Mouse (Mus musculus) MEL (cell line): Measurements from ENCODE around the gene Stkld1. TPM values are rescaled to one million over a fixed set of nuclear protein-coding genes. Genes with fewer than 3 reads are reported as not detected.
A peak's percentile ranks its signal among the peaks of the same experiment; 100 is the strongest.

ENCODE experiments used
- DNase-seq: peaks from one replicate; pipeline ENCODE4 v3.0.0; 2011; ENCODE audit warnings: low read depth, low spot score
- H3K27ac ChIP-seq: 2 replicates; pipeline ENCODE4 v1.5.1; 2012; ENCODE audit warnings: low read depth, mild to moderate bottlenecking, control low read depth, low read length, moderate library complexity; ENCODE audit not compliant: control insufficient read depth
- H3K27me3 ChIP-seq, 2 experiments: fragments of 150-350 bp in 1 of 2; sonication (generic) in 1 of 2; 2 replicates each; pipeline ENCODE4 v1.6.1; 2012; ENCODE audit warnings: low read length in 2 of 2, mild to moderate bottlenecking in 2 of 2, improper control_type of control experiment in 1 of 2, moderate library complexity in 1 of 2; ENCODE audit not compliant: insufficient read depth in 2 of 2, control insufficient read depth in 1 of 2
- H3K36me3 ChIP-seq, 2 experiments: 2 replicates each; pipeline ENCODE4 v1.6.1; 2012 to 2014; ENCODE audit warnings: low read length in 2 of 2, improper control_type of control experiment in 1 of 2, inconsistent platforms in 1 of 2, mild to moderate bottlenecking in 1 of 2; ENCODE audit not compliant: insufficient read depth in 2 of 2, control insufficient read depth in 1 of 2
- H3K4me1 ChIP-seq, 2 experiments: fragments of 150-350 bp in 1 of 2; sonication (generic) in 1 of 2; 2 replicates each; pipeline ENCODE4 v1.6.1; 2012; ENCODE audit warnings: low read length in 2 of 2, improper control_type of control experiment in 1 of 2, mild to moderate bottlenecking in 1 of 2; ENCODE audit not compliant: insufficient read depth in 2 of 2, control insufficient read depth in 1 of 2
- H3K4me3 ChIP-seq, 2 experiments: fragments of 150-350 bp in 1 of 2; sonication (generic) in 1 of 2; 2 replicates each; pipeline ENCODE4 v1.5.1; 2012; ENCODE audit warnings: low read depth in 2 of 2, low read length in 2 of 2, mild to moderate bottlenecking in 2 of 2, moderate library complexity in 2 of 2, control low read depth in 1 of 2, improper control_type of control experiment in 1 of 2; ENCODE audit not compliant: control insufficient read depth in 1 of 2, insufficient read depth in 1 of 2
- H3K79me2 ChIP-seq: 2 replicates; pipeline ENCODE4 v1.6.1; 2012; ENCODE audit warnings: mild to moderate bottlenecking, low read length, moderate library complexity; ENCODE audit not compliant: control insufficient read depth, poor library complexity, insufficient read depth
- H3K9ac ChIP-seq: 2 replicates; pipeline ENCODE4 v1.6.1; 2012; ENCODE audit warnings: low read depth, mild to moderate bottlenecking, control low read depth, low read length, moderate library complexity; ENCODE audit not compliant: control insufficient read depth, poor library complexity, severe bottlenecking
- H3K9me3 ChIP-seq: fragments of 150-350 bp; sonication (generic); replicated peaks from 2 replicates; pipeline ENCODE4 v1.6.1; 2012; ENCODE audit warnings: mild to moderate bottlenecking, low read length, improper control_type of control experiment, moderate library complexity; ENCODE audit not compliant: insufficient read depth
- BHLHE40 ChIP-seq: IDR thresholded peaks from 2 replicates; pipeline ENCODE4 v1.6.1; 2012; ENCODE audit warnings: low read depth, mild to moderate bottlenecking, inconsistent platforms, low read length, improper control_type of control experiment, borderline replicate concordance
- E2F4 ChIP-seq: IDR thresholded peaks from 2 replicates; pipeline ENCODE4 v1.6.1; 2011; ENCODE audit warnings: low read depth, low read length, improper control_type of control experiment, borderline replicate concordance
- GABPA ChIP-seq: IDR thresholded peaks from 2 replicates; pipeline ENCODE4 v1.6.1; 2012; ENCODE audit warnings: low read depth, mild to moderate bottlenecking, inconsistent platforms, low read length, improper control_type of control experiment, moderate library complexity
- MAX ChIP-seq: IDR thresholded peaks from 2 replicates; pipeline ENCODE4 v1.6.1; 2011; ENCODE audit warnings: low read length, improper control_type of control experiment
- MAZ ChIP-seq: IDR thresholded peaks from 2 replicates; pipeline ENCODE4 v1.6.1; 2012; ENCODE audit warnings: low read depth, mild to moderate bottlenecking, inconsistent platforms, low read length, improper control_type of control experiment
- MEF2A ChIP-seq: IDR thresholded peaks from 2 replicates; pipeline ENCODE4 v1.6.1; 2014; ENCODE audit warnings: low read depth, mild to moderate bottlenecking, inconsistent platforms, low read length, improper control_type of control experiment; ENCODE audit not compliant: poor library complexity, insufficient replicate concordance, severe bottlenecking; ENCODE audit errors: extremely low read depth
- MYB ChIP-seq: IDR thresholded peaks from 2 replicates; pipeline ENCODE4 v1.6.1; 2011; ENCODE audit warnings: mild to moderate bottlenecking, low read depth, low read length, improper control_type of control experiment
- MYC ChIP-seq: IDR thresholded peaks from 2 replicates; pipeline ENCODE4 v1.6.1; 2011; ENCODE audit warnings: low read depth, mild to moderate bottlenecking, low read length, improper control_type of control experiment, moderate library complexity
- NRF1 ChIP-seq: IDR thresholded peaks from 2 replicates; pipeline ENCODE4 v1.6.1; 2014; ENCODE audit warnings: low read depth, mild to moderate bottlenecking, inconsistent platforms, low read length, improper control_type of control experiment, moderate library complexity; ENCODE audit not compliant: poor library complexity, insufficient read depth, severe bottlenecking
- POLR2A ChIP-seq, 2 experiments: IDR thresholded peaks; 2 replicates each; pipeline ENCODE4 v1.6.1; 2011 to 2012; ENCODE audit warnings: low read length in 2 of 2, mild to moderate bottlenecking in 2 of 2, control low read depth in 1 of 2, improper control_type of control experiment in 1 of 2, low read depth in 1 of 2, moderate library complexity in 1 of 2; ENCODE audit not compliant: control insufficient read depth in 1 of 2, insufficient read depth in 1 of 2, poor library complexity in 1 of 2
- POLR2AphosphoS2 ChIP-seq: IDR thresholded peaks from 2 replicates; pipeline ENCODE4 v1.6.1; 2011; ENCODE audit warnings: low read length, improper control_type of control experiment
- POLR2AphosphoS5 ChIP-seq: IDR thresholded peaks from 2 replicates; pipeline ENCODE4 v1.6.1; 2012; ENCODE audit warnings: low read depth, borderline replicate concordance, mild to moderate bottlenecking, inconsistent platforms, low read length, moderate library complexity, mixed read lengths
- SIN3A ChIP-seq: IDR thresholded peaks from 2 replicates; pipeline ENCODE4 v1.6.1; 2012; ENCODE audit warnings: low read length, improper control_type of control experiment, inconsistent platforms
- SMC3 ChIP-seq: IDR thresholded peaks from 2 replicates; pipeline ENCODE4 v1.6.1; 2011; ENCODE audit warnings: low read depth, low read length, improper control_type of control experiment
- TAL1 ChIP-seq: IDR thresholded peaks from 2 replicates; pipeline ENCODE4 v1.6.1; 2012; ENCODE audit warnings: mild to moderate bottlenecking, inconsistent platforms, low read length, moderate library complexity, mixed read lengths
- TCF12 ChIP-seq: IDR thresholded peaks from 2 replicates; pipeline ENCODE4 v1.6.1; 2014; ENCODE audit warnings: low read depth, mild to moderate bottlenecking, inconsistent platforms, low read length, improper control_type of control experiment, moderate library complexity
- USF2 ChIP-seq, 2 experiments: IDR thresholded peaks; 2 replicates each; pipeline ENCODE4 v1.6.1; 2011 to 2012; ENCODE audit warnings: improper control_type of control experiment in 2 of 2, low read length in 2 of 2, borderline replicate concordance in 1 of 2, inconsistent platforms in 1 of 2, low read depth in 1 of 2, mild to moderate bottlenecking in 1 of 2; ENCODE audit not compliant: insufficient read depth in 1 of 2
- ZC3H11A ChIP-seq: IDR thresholded peaks from 2 replicates; pipeline ENCODE4 v1.6.1; 2012; ENCODE audit warnings: low read depth, mild to moderate bottlenecking, inconsistent platforms, low read length, improper control_type of control experiment
- ZMIZ1 ChIP-seq: IDR thresholded peaks from 2 replicates; pipeline ENCODE4 v1.6.1; 2012; ENCODE audit warnings: low read depth, mild to moderate bottlenecking, inconsistent platforms, low read length, improper control_type of control experiment, moderate library complexity
- ZNF384 ChIP-seq: IDR thresholded peaks from 2 replicates; pipeline ENCODE4 v1.6.1; 2012; ENCODE audit warnings: low read depth, mild to moderate bottlenecking, inconsistent platforms, low read length, improper control_type of control experiment
- polyA plus RNA-seq, 2 experiments: library from polyadenylated mRNA; stranded (reverse) in 1 of 2; unstranded in 1 of 2; fragments of >175 nt in 1 of 2; fragments of >200 nt in 1 of 2; gene quantifications; 2 replicates each; pipeline versions ENCODE4 v1.2.1 to v1.2.4; 2012; ENCODE audit warnings: low replicate concordance in 2 of 2, low read depth in 1 of 2; ENCODE audit not compliant: insufficient read length in 2 of 2, insufficient read depth in 1 of 2, missing spikeins in 1 of 2
- total RNA-seq: library from RNA; depleted of rRNA; stranded (reverse); fragments of 300-350 nt; gene quantifications from 2 replicates; pipeline ENCODE4 v1.2.3, GENCODE M21; 2012

The Stkld1 gene
- total and polyA plus RNA-seq, 3 experiments = 0.25 TPM; not detected in 2

DNA sequence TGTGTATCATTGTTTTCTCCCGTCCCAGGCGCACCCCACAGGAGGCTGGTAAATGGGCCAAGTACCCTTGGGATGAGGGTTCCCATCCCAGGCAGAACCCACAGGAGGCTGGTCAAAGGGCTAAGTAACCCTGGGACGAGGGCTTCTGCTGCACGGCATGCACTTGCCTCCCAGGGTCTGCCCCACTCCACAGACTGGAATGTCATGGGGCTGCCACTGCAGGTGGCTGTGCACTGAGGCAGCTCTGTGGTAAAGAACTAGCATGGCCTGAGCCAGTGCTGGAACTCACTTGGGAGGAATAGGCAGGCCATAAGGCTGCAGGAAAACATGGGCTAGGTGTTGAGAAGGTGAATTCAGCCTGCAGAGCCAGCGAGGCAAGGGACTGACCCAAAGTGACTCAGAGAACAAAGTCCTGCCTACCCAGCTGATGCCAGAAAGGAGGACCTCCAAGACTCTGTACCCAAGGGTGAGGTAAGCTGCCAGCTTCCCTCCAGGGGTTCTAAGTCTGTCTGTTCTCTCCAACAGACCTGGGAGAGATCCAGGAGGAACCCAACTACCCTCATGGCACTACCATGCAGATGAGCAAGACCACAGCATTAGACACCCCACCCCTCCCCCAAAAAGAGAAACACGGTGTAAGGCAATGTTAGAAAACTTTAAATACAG is 13.5 kb upstream of the Stkld1 start:
- no peaks in the 10 kb centered on the region for H3K27me3 ChIP-seq
- peak; percentile 16 for DNase-seq
- H3K4me1 ChIP-seq = peaks cover 0 to 12% of the 10 kb centered on the region in 2 experiments; a peak in 1 of 4 replicates
- H3K79me2 ChIP-seq = peaks cover 35% of the 10 kb centered on the region
- no peak for TF ChIP-seq SMC3
- TF ChIP-seq SIN3A = no peak
- no peak for TF ChIP-seq E2F4
- no peak for TF ChIP-seq TAL1
- no peak for TF ChIP-seq ZC3H11A
- no peak for TF ChIP-seq ZNF384
- no peak for TF ChIP-seq MYC
- TF ChIP-seq TCF12 = no peak
- peak in 1 of 2 experiments; percentile 37; a peak in 2 of 4 replicates for TF ChIP-seq POLR2A (IDR thresholded peaks at IDR 0.05; ENCODE audit: control insufficient read depth in 1 of 2, insufficient read depth in 1 of 2, low read depth in 1 of 2, low read length in 2 of 2, poor library complexity in 1 of 2)
- no peak for TF ChIP-seq MAX
- peak; percentile 77 for TF ChIP-seq POLR2AphosphoS2
- no peak for TF ChIP-seq USF2 (IDR thresholded peaks at IDR 0.05; ENCODE audit: borderline replicate concordance in 1 of 2, insufficient read depth in 1 of 2, low read depth in 1 of 2, low read length in 2 of 2)
- TF ChIP-seq POLR2AphosphoS5 = 0 out of 2 replicates have a peak, but pooled peaks have one; percentile 12
- TF ChIP-seq GABPA = no peak
- no peak for TF ChIP-seq BHLHE40
- no peak for TF ChIP-seq MEF2A
- no peak for TF ChIP-seq ZMIZ1
- TF ChIP-seq MAZ = no peak
- TF ChIP-seq, all 39 proteins: peak for 3
- H3K4me3 ChIP-seq = no peak overlapping the region
- H3K27ac ChIP-seq = no peak overlapping the region
- H3K36me3 ChIP-seq = peaks cover 0 to 8% of the 10 kb centered on the region in 2 experiments; a peak in 3 of 4 replicates
- H3K9ac ChIP-seq = no peak overlapping the region
- H3K9me3 ChIP-seq = no peaks in the 10 kb centered on the region

- peaks cover 20% of the 10 kb centered on the region for H3K79me2 ChIP-seq
- DNase-seq = peak; percentile 31
- H3K4me3 ChIP-seq = no peak overlapping the region
- H3K9me3 ChIP-seq = no peaks in the 10 kb centered on the region
- H3K36me3 ChIP-seq = peaks cover 0 to 8% of the 10 kb centered on the region in 2 experiments; a peak in 3 of 4 replicates
- H3K4me1 ChIP-seq = peaks cover 0 to 10% of the 10 kb centered on the region in 2 experiments; a peak in 1 of 4 replicates
- no peak overlapping the region for H3K27ac ChIP-seq
- no peaks in the 10 kb centered on the region for H3K27me3 ChIP-seq
- no peak overlapping the region for H3K9ac ChIP-seq
- TF ChIP-seq POLR2A (IDR thresholded peaks at IDR 0.05; ENCODE audit: control insufficient read depth in 1 of 2, insufficient read depth in 1 of 2, low read depth in 1 of 2, low read length in 2 of 2, poor library complexity in 1 of 2) (peak in 1 of 2 experiments; percentile 22; a peak in 1 of 4 replicates), MYB (no peak), NRF1 (no peak), USF2 (IDR thresholded peaks at IDR 0.05; ENCODE audit: borderline replicate concordance in 1 of 2, insufficient read depth in 1 of 2, low read depth in 1 of 2, low read length in 2 of 2) (no peak), SIN3A (no peak)
Measured at GRCm38 (mm10) chr2:26921784-26922183, 12.1 kb upstream of the Stkld1 start.
